Mouse (Mus musculus) lung, postnatal 0 days (tissue): Measurements from ENCODE around the gene Eef1a2.

Experiments used
- CTCF ChIP-seq: IDR thresholded peaks from 2 replicates; pipeline ENCODE4 v1.5.1; 2016; ENCODE audit warnings: antibody characterized with exemption, mild to moderate bottlenecking
- EP300 ChIP-seq: IDR thresholded peaks from 2 replicates; pipeline ENCODE4 v1.6.1; 2016; ENCODE audit warnings: antibody characterized with exemption, mild to moderate bottlenecking, control low read depth

DNA sequence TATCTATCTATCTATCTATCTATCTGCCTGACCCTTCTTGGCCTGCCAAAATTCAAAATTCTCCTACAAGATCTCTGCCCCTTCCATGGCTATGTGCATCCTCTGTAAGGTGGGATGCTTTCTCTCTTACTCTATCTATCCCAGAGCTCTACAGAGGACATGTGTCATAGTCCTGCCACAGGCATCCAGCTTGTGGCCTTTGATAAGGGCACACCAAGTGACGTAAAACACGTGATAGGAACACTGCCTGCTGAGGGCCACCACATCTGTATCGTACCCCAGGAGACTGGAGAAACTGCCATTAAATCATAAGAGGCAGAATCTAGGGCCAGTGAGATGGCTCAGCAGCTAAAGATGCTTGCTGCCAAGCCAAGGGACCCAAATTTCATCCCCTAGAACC lies 41.4 kb downstream of the Eef1a2 start:
- TF ChIP-seq CTCF (no peak), EP300 (no peak)
